Mouse (Mus musculus): ENCODE results near the gene Cmtm2b. TPM values are rescaled to one million over a fixed set of nuclear protein-coding genes. Genes with fewer than 3 reads are reported as not detected.

Gene Cmtm2b
- polyA plus RNA-seq, 1 experiment from 2014 or later = not detected

- Histone ChIP-seq H3K27ac (no peak overlapping the region), H3K9me3 (no peaks in the 10 kb centered on the region), H3K4me1 (0 out of 2 replicates have a peak, but pooled peaks cover 10% of the 10 kb centered on the region), H3K27me3 (no peaks in the 10 kb centered on the region), H3K36me3 (replicated peaks) (peaks cover 12% of the 10 kb centered on the region), H3K4me2 (no peak overlapping the region), H3K9ac (no peak overlapping the region), H3K4me3 (replicated peaks) (no peak overlapping the region)
- ATAC-seq (ENCODE audit: low FRiP score) = no peak
- WGBS = 62% methylated on average over 12 of the region's 12 CpGs
Measured at GRCm38 (mm10) chr8:104346706-104347105, 24.7 kb downstream of the Cmtm2b start.

GRCm38 (mm10) chr8:104348971-104349370 is 26.9 kb downstream of the Cmtm2b start:
- Histone ChIP-seq H3K4me3 (replicated peaks) (no peak overlapping the region), H3K36me3 (replicated peaks) (peaks cover 12% of the 10 kb centered on the region), H3K27me3 (no peaks in the 10 kb centered on the region)

GRCm38 (mm10) chr8:104350047-104350446 is 28.0 kb downstream of the Cmtm2b start:
- H3K4me2 ChIP-seq = no peak overlapping the region
- H3K27ac ChIP-seq = no peak overlapping the region
- H3K36me3 ChIP-seq (replicated peaks) = peaks cover 17% of the 10 kb centered on the region
- 87% methylated on average over 13 of the region's 13 CpGs for WGBS
- ATAC-seq (ENCODE audit: low FRiP score) = no peak
- peaks cover 14% of the 10 kb centered on the region; the same call in 1 of the 2 replicates for H3K4me1 ChIP-seq
- H3K9me3 ChIP-seq = no peaks in the 10 kb centered on the region
- H3K27me3 ChIP-seq = no peaks in the 10 kb centered on the region
- H3K9ac ChIP-seq = no peak overlapping the region
- no peak overlapping the region for H3K4me3 ChIP-seq (replicated peaks)

More at GRCm38 (mm10) chr8:104348971-104349370, 26.9 kb downstream of the Cmtm2b start:
- Histone ChIP-seq H3K4me2 (no peak overlapping the region), H3K4me1 (peaks cover 15% of the 10 kb centered on the region; the same call in 1 of the 2 replicates), H3K9me3 (no peaks in the 10 kb centered on the region), H3K27ac (no peak overlapping the region), H3K9ac (no peak overlapping the region)
- WGBS = 86% methylated on average over 5 of the region's 5 CpGs
- no peak for ATAC-seq (ENCODE audit: low FRiP score)

GRCm38 (mm10) chr8:104353186-104353585 is 31.2 kb downstream of the Cmtm2b start:
- no peak overlapping the region for H3K27ac ChIP-seq
- no peak overlapping the region for H3K4me2 ChIP-seq
- H3K9me3 ChIP-seq = no peaks in the 10 kb centered on the region
- H3K9ac ChIP-seq = no peak overlapping the region
- H3K4me3 ChIP-seq (replicated peaks) = no peak overlapping the region
- peaks cover 12% of the 10 kb centered on the region for H3K36me3 ChIP-seq (replicated peaks)
- WGBS = 52% methylated on average over 5 of the region's 5 CpGs
- ATAC-seq (ENCODE audit: low FRiP score) = peak; percentile 46; the same call in 1 of the 2 replicates
- H3K4me1 ChIP-seq = peaks cover 9% of the 10 kb centered on the region; the same call in 1 of the 2 replicates
- H3K27me3 ChIP-seq = no peaks in the 10 kb centered on the region

GRCm38 (mm10) chr8:104354504-104354903 is 32.5 kb downstream of the Cmtm2b start:
- Histone ChIP-seq H3K9me3 (no peaks in the 10 kb centered on the region), H3K36me3 (replicated peaks) (peaks cover 12% of the 10 kb centered on the region), H3K27me3 (no peaks in the 10 kb centered on the region), H3K4me1 (peaks cover 11% of the 10 kb centered on the region), H3K9ac (no peak overlapping the region), H3K27ac (no peak overlapping the region), H3K4me2 (no peak overlapping the region), H3K4me3 (replicated peaks) (no peak overlapping the region)
- ATAC-seq (ENCODE audit: low FRiP score) = no peak
- WGBS = 90% methylated on average over 10 of the region's 10 CpGs

GRCm38 (mm10) chr8:104358637-104359036 is 36.6 kb downstream of the Cmtm2b start:
- H3K36me3 ChIP-seq (replicated peaks) = peaks cover 12% of the 10 kb centered on the region
- H3K27ac ChIP-seq = no peak overlapping the region
- no peak overlapping the region for H3K9ac ChIP-seq
- no peaks in the 10 kb centered on the region for H3K9me3 ChIP-seq
- H3K4me1 ChIP-seq = peaks cover 10% of the 10 kb centered on the region
- H3K27me3 ChIP-seq = no peaks in the 10 kb centered on the region
- H3K4me2 ChIP-seq = no peak overlapping the region
- H3K4me3 ChIP-seq (replicated peaks) = no peak overlapping the region
- no peak for ATAC-seq (ENCODE audit: low FRiP score)
- 89% methylated on average over 3 of the region's 3 CpGs for WGBS

GRCm38 (mm10) chr8:104359778-104360456 is 37.9 kb downstream of the Cmtm2b start:
- H3K4me3 ChIP-seq (replicated peaks) = no peak overlapping the region
- no peaks in the 10 kb centered on the region for H3K27me3 ChIP-seq
- H3K4me2 ChIP-seq = no peak overlapping the region
- H3K36me3 ChIP-seq (replicated peaks) = peaks cover 8% of the 10 kb centered on the region; the same call in 1 of the 2 replicates
- 0 out of 2 replicates have a peak overlapping the region, but pooled peaks have one; percentile 3 for H3K27ac ChIP-seq
- H3K9ac ChIP-seq = no peak overlapping the region
- H3K4me1 ChIP-seq = peaks cover 10% of the 10 kb centered on the region
- 69% methylated on average over 15 of the region's 15 CpGs for WGBS
- no peak for ATAC-seq (ENCODE audit: low FRiP score)
- no peaks in the 10 kb centered on the region for H3K9me3 ChIP-seq

- Histone ChIP-seq H3K27me3 (no peaks in the 10 kb centered on the region), H3K27ac (no peak overlapping the region), H3K4me2 (no peak overlapping the region), H3K9me3 (no peaks in the 10 kb centered on the region), H3K9ac (no peak overlapping the region), H3K4me1 (peaks cover 18% of the 10 kb centered on the region), H3K36me3 (replicated peaks) (no peaks in the 10 kb centered on the region; the same call in 1 of the 2 replicates), H3K4me3 (replicated peaks) (no peak overlapping the region)
- 90% methylated on average over 9 of the region's 9 CpGs for WGBS
- no peak for ATAC-seq (ENCODE audit: low FRiP score)
Measured at GRCm38 (mm10) chr8:104365695-104366094, 43.7 kb downstream of the Cmtm2b start.

GRCm38 (mm10) chr8:104367398-104367797 is 45.4 kb downstream of the Cmtm2b start:
- H3K9me3 ChIP-seq = no peaks in the 10 kb centered on the region
- peak overlapping the region; percentile 31; the same call in 1 of the 2 replicates for H3K27ac ChIP-seq

GRCm38 (mm10) chr8:104369591-104369990 is 47.6 kb downstream of the Cmtm2b start:
- Histone ChIP-seq H3K9ac (no peak overlapping the region), H3K27ac (no peak overlapping the region), H3K27me3 (no peaks in the 10 kb centered on the region), H3K4me2 (no peak overlapping the region), H3K9me3 (no peaks in the 10 kb centered on the region), H3K4me3 (replicated peaks) (no peak overlapping the region), H3K36me3 (replicated peaks) (no peaks in the 10 kb centered on the region), H3K4me1 (peaks cover 25% of the 10 kb centered on the region)
- ATAC-seq (ENCODE audit: low FRiP score) = no peak
- WGBS = 81% methylated on average over 12 of the region's 12 CpGs

More at GRCm38 (mm10) chr8:104367398-104367797, 45.4 kb downstream of the Cmtm2b start:
- Histone ChIP-seq H3K27me3 (no peaks in the 10 kb centered on the region), H3K36me3 (replicated peaks) (no peaks in the 10 kb centered on the region), H3K9ac (no peak overlapping the region), H3K4me2 (0 out of 2 replicates have a peak overlapping the region, but pooled peaks have one; percentile 0), H3K4me1 (peaks cover 21% of the 10 kb centered on the region), H3K4me3 (replicated peaks) (no peak overlapping the region)
- WGBS = 23% methylated on average over 5 of the region's 5 CpGs
- peak; percentile 70; the same call in 1 of the 2 replicates for ATAC-seq (ENCODE audit: low FRiP score)

GRCm38 (mm10) chr8:104370071-104370470 is 48.0 kb downstream of the Cmtm2b start:
- Histone ChIP-seq H3K27ac (no peak overlapping the region), H3K36me3 (replicated peaks) (no peaks in the 10 kb centered on the region), H3K4me2 (no peak overlapping the region), H3K4me1 (peaks cover 29% of the 10 kb centered on the region), H3K27me3 (no peaks in the 10 kb centered on the region), H3K9me3 (no peaks in the 10 kb centered on the region), H3K4me3 (replicated peaks) (no peak overlapping the region), H3K9ac (no peak overlapping the region)
- WGBS = 85% methylated on average over 6 of the region's 6 CpGs
- no peak for ATAC-seq (ENCODE audit: low FRiP score)

GRCm38 (mm10) chr8:104371121-104371520 is 49.1 kb downstream of the Cmtm2b start:
- Histone ChIP-seq H3K27ac (no peak overlapping the region), H3K9ac (no peak overlapping the region), H3K4me2 (no peak overlapping the region), H3K4me3 (replicated peaks) (no peak overlapping the region), H3K4me1 (peaks cover 40% of the 10 kb centered on the region), H3K27me3 (no peaks in the 10 kb centered on the region), H3K9me3 (no peaks in the 10 kb centered on the region), H3K36me3 (replicated peaks) (no peaks in the 10 kb centered on the region)
- ATAC-seq (ENCODE audit: low FRiP score) = no peak
- WGBS = 90% methylated on average over 6 of the region's 6 CpGs

GRCm38 (mm10) chr8:104373779-104374178 is 51.7 kb downstream of the Cmtm2b start:
- 86% methylated on average over 11 of the region's 11 CpGs for WGBS
- no peak for ATAC-seq (ENCODE audit: low FRiP score)

More at GRCm38 (mm10) chr8:104373779-104374178, 51.7 kb downstream of the Cmtm2b start:
- Histone ChIP-seq H3K4me2 (no peak overlapping the region), H3K36me3 (replicated peaks) (no peaks in the 10 kb centered on the region), H3K4me1 (peaks cover 37% of the 10 kb centered on the region), H3K27me3 (no peaks in the 10 kb centered on the region), H3K9ac (no peak overlapping the region), H3K27ac (no peak overlapping the region), H3K4me3 (replicated peaks) (no peak overlapping the region), H3K9me3 (no peaks in the 10 kb centered on the region)

All from forebrain, embryonic 12.5 days (tissue).